Mouse (Mus musculus): Measurements from ENCODE around the gene Osbpl10.

- TF ChIP-seq EP300 (optimal IDR thresholded peaks at IDR 0.05) (no peak), CTCF (IDR thresholded peaks at IDR 0.05; ENCODE audit: low read depth) (no peak)
Measured at GRCm38 (mm10) chr9:115120276-115120675, 141.9 kb downstream of the Osbpl10 start.

Data from stomach, postnatal 0 days (tissue).